Mouse (Mus musculus) kidney, adult 18-20 months (tissue): Measurements from ENCODE around the gene Uri1.
A peak's percentile ranks its signal among the peaks of the same experiment; 100 is the strongest.

ENCODE experiments used
- DNase-seq: peaks from one replicate; pipeline ENCODE4 v3.0.0; 2021

Uri1 gene

GRCm38 (mm10) chr7:38023451-38023850 is at the start of gene Uri1:
Gene Uri1 (minus strand): TSS chr7:38023551.
- DNase-seq = no peak

DNA sequence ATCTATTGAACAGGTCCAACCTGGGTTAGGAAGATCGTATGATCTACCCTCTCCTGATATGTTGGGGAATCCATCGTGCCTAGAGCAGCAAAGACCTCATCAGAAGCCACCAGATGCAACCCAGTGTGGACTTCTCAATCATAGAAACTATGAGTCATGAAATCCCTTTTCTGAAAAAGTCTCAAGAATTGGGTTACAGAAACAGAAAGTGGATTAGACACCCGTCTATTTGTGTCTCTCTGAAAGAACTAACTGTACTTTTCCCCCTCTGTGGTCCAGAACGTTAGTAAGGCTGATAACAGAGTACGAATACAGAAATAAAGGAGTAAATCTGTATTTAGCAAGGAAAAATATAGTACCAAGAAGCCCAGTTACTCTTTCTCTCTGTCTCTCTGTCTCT is 47.7 kb upstream of the Uri1 start:
- no peak for DNase-seq

DNA sequence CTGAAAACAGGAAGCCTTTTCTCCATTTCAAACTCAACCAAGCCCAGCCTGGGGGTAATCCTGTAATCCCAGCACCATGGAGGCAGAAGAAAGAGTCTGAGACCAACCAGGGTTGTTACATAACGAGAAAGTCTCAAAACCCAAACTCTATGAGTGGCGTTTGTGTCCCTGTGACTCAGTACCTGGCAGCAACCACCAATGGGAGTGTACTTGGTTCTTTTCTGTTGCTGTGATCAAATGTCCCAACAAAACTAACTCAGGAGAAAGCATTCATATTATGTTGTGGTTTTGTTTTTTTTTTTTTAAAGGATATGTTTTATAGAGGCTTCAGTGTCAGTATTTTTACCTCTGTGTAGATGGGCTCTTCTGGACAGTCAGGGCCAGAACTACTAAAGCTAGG is 47.3 kb upstream of the Uri1 start:
- no peak for DNase-seq

- no peak for DNase-seq
Measured at GRCm38 (mm10) chr7:38064431-38064830, 41.1 kb upstream of the Uri1 start.

- DNase-seq = peak; percentile 89
Measured at GRCm38 (mm10) chr7:38061060-38061970, 38.0 kb upstream of the Uri1 start.

DNA sequence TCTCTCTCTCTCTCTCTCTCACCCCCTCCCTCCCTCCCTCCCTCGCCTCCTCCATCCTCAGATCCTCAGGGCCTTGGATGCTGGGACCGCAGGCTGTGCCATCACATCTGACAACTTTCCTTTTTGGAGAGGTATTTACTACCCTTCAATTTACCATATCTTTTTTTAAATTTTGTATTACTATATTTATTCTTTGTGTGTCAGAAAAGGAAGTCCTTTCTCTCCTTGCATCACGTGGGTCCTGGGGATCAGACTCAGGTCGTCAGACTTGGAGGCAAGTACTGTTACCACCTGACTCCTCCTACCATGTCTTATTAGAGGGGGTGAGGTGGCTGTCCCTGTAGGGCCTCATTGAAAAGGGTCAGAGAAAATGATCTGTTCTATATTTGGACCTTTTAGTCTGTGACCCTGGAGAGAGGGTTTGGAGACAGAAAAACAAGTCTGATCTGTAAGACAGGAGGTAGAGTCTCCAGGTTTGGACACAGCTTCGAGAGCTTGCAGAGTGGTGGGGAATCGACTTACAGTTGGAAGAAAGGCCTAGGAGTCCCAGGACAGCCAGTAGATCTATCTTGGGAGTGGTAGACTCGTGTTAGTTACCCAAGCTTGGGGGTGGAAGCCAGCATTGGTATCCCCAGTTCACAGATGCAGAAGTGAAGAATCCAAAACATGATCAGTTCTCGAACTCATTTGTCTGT is 36.4 kb upstream of the Uri1 start:
- DNase-seq = no peak

GRCm38 (mm10) chr7:38059096-38059495 is 35.7 kb upstream of the Uri1 start:
- no peak for DNase-seq

- DNase-seq = no peak
Measured at GRCm38 (mm10) chr7:38055996-38056395, 32.6 kb upstream of the Uri1 start.

- DNase-seq = no peak
Measured at GRCm38 (mm10) chr7:38054246-38054645, 30.9 kb upstream of the Uri1 start.

GRCm38 (mm10) chr7:38047229-38047628 is 23.9 kb upstream of the Uri1 start:
- DNase-seq = no peak

DNA sequence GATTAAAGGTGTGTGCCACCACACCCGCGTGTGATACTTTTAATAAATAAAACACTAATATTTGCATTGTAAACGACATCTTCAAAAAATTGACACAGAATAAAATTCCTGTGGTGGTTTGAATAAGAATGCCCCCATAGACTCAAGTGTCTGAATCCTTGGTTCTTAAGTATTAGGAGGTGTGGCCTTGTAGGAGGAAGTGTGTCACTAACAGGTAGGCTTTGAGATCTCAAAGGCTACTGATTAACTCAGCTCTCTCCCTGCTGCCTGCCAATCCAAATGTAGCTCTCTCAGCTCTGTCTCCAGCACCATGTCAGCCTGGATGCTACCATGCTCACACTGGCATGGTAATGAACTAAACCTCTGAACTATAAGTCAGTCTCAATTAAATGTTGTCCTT is 17.9 kb upstream of the Uri1 start:
- DNase-seq = no peak

DNA sequence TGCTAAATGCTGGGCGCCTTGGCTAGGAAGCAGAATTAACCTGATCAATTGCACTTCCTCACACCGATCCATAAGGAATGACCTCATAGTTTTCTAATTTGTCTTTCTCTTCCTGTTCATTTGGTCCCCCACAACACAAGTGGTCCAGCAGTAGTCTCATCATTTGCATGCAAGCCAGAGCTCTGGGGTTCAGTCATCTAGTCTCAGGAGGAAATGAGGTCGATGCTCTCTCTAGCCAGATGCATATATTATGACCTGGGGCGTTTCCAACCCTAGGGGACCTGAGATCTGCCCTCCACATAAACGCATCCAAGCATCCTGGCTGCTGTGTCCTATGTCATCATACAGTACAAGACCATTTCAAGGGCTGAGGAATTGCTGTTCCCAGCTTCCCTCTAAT is 14.2 kb upstream of the Uri1 start:
- no peak for DNase-seq

- DNase-seq = no peak
Measured at GRCm38 (mm10) chr7:38031183-38031582, 7.8 kb upstream of the Uri1 start.

DNA sequence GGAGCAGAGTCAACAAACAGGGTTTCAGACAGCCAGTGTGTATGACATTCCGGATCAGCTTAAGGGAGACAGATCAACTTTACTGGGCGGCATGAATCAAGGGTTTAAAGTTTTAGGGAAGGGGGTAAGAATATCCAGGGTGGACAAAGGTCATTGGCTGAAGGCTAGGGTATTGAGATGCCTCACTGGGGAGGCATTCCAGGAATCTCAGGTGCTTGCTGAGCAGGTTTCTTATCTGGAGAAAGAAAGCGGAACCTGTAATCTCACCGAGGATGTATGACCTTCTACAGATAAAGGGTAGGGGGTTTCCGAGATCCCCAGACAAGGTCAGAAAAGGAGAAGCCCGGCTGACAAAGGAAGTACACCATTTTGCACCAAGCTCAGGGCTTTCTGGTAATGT is 7.3 kb upstream of the Uri1 start:
- no peak for DNase-seq

- DNase-seq = no peak
Measured at GRCm38 (mm10) chr7:38029986-38030385, 6.6 kb upstream of the Uri1 start.

DNA sequence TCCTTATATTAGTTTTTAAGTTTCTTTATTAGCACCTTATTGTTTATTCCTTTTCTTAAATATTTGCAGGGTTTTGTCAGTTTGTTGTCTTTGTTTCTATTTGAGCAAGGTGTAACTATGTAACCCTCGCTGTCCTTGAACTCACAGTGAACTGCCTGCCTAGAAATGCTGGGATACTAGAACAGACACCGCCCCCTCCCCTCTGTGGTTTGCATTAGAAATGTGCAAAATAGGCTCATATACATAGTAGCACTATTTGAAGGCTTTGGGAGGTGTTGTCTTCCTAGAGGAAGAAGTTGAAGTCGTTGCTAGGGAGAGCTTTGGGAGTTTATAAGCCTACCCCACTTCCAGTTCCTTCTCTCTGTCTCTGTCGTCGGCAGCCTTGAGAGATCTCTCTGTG is 5.7 kb upstream of the Uri1 start:
- DNase-seq = no peak

GRCm38 (mm10) chr7:38027940-38028600 is 4.7 kb upstream of the Uri1 start:
- DNase-seq = no peak

DNA sequence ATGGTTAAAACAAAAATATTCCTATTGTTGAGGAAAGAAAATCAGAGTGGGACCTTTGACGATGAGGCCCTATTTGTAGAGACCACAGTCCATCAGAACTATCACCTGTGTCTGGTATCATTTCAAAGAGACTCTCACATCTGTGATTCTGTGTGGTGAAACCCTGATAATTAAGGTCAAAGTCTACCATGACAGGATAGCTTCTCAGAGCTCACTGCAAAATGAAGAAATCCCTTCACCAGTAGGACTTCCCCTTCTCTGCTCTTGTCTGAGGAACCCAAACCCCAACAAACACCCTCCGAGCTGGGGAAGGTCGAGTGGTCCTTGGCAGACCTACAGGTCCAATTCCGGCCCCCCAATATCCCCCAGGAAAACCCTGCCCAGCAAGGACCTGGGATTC is 1.5 kb upstream of the Uri1 start:
- no peak for DNase-seq

- DNase-seq = no peak
Measured at GRCm38 (mm10) chr7:38019770-38020169, 3.6 kb downstream of the Uri1 start.

- peak; percentile 93 for DNase-seq
Measured at GRCm38 (mm10) chr7:38019369-38019749, 4.0 kb downstream of the Uri1 start.

DNA sequence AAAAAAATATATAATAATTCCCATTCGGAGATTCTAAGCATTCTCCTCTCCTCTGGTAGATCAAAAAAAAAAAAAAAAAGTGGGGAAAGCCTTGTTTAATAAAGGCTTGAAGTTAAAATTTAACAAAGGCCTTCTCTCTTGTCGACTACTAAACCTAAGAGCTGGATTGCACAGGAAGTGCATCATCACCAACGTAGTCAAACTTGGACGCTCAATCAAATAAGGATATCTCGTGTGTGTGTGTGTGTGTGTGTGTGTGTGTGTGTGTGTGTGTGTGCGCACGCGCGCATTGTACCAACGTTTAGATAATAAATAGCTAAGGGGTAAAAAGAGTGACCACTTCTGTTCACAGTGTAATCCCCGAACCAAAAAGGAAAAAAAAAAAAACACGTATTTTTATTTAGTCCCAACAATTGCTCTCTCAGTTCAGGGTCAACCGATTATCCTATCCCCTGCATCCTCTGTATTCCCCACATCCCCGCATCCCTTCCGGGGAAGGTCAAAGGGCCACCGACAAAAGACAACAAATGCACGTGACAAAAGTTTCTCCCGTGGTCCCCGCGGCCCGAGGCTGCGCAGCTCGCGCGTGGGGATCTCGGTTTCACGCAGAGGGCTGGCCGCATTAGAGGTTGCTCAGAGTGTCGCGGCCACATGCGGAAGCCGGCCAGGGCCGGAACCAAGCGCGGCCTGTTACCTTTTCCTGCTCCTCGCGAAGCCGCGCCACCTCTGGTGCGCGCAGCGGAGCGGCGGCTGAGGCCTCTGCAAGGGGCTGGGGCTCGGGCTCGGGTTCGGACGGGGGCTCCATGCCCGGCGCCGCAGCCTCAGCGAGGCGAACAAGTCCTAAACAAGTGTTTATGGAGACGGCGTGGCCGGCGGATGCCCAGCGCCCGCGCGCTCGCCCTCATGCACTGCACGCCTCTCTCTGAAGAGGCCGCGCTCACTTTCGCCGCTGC is 4.7 kb downstream of the Uri1 start:
- DNase-seq = peak; percentile 82

GRCm38 (mm10) chr7:38015356-38015755 is 8.0 kb downstream of the Uri1 start:
- DNase-seq = no peak

DNA sequence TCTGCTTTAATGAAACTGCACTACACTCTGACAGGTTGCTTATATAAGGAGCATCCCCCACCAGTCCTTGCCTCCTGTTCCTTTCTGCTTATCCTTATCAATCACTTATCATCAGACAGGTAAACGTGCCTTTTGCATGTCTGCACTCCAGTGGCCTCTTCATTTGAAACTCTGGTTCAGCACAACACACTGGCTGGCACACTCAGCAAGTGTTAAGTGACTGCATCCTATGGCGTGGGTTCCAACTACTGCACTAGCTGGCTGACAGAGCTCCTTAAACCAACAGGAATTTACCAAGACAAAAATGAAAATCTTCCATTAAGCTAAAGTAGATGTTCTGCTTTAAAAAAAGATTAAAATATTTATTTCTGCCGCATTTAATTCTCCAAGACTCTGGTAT is 9.4 kb downstream of the Uri1 start:
- DNase-seq = no peak
